ENCODE assay signal across 11 mouse cellular contexts in genomic region chr1:114673954-114674353, GRCm38 (mm10).
A peak's percentile ranks its signal among the peaks of the same experiment; 100 is the strongest.
DNase-seq lines count a peak whose midpoint lies in the region; ATAC-seq and TF ChIP-seq lines count a peak whose summit lies in the region.
"Had no signal": no experiment of that assay in that cellular context is flagged by ENCODE, and none has a peak within 500 bp of the region (broad histone marks: within the 10 kb centered on the region; RNA-seq: fewer than 3 reads in every experiment).

No protein-coding gene starts in this region.

- no peak overlapping the region for H3K9ac ChIP-seq in neural tube, embryonic 11.5 days (ENCODE audit: low read length)
- H3K9ac ChIP-seq in heart, postnatal 0 days (replicated peaks; ENCODE audit: low read depth, low read length), result no peak overlapping the region
- H3K9ac ChIP-seq: liver, embryonic 15.5 days had no signal

- WGBS in heart, embryonic 10.5 days, result 64% methylated on average over 2 of the region's 2 CpGs
- 60% methylated on average over 2 of the region's 2 CpGs for WGBS in neural tube, embryonic 11.5 days
- 48% methylated on average over 2 of the region's 2 CpGs for WGBS in heart, postnatal 0 days

- no peaks in the 10 kb centered on the region for H3K36me3 ChIP-seq in heart, embryonic 10.5 days
- H3K36me3 ChIP-seq in neural tube, embryonic 11.5 days (ENCODE audit: control insufficient read depth, insufficient read depth, low read length), result no peaks in the 10 kb centered on the region
- no peaks in the 10 kb centered on the region for H3K36me3 ChIP-seq in heart, postnatal 0 days (replicated peaks; ENCODE audit: control insufficient read depth, insufficient read depth, low read length)
- H3K36me3 ChIP-seq: liver, embryonic 15.5 days had no signal

- H3K9me3 ChIP-seq in heart, embryonic 10.5 days, result no peaks in the 10 kb centered on the region
- H3K9me3 ChIP-seq in neural tube, embryonic 11.5 days (ENCODE audit: control insufficient read depth, low read length), result no peaks in the 10 kb centered on the region
- no peaks in the 10 kb centered on the region for H3K9me3 ChIP-seq in heart, postnatal 0 days (replicated peaks; ENCODE audit: control insufficient read depth, low read length)
- H3K9me3 ChIP-seq: liver, embryonic 15.5 days had no signal

- DNase-seq in heart, adult 18-20 months, result peak; percentile 36 to 66
- no peak for DNase-seq in heart, embryonic 10.5 days (ENCODE audit: low spot score)
- peak; percentile 9 for DNase-seq in neural tube, embryonic 11.5 days (ENCODE audit: low spot score)
- DNase-seq in neural tube, embryonic 10.5 days (ENCODE audit: extremely low spot score, low spot score), result no peak
- peak; percentile 17 for DNase-seq in heart, postnatal 0 days (ENCODE audit: low spot score)
- no peak for DNase-seq in thymus, postnatal 36 days
- DNase-seq in adrenal gland, adult 2 months, result no peak
- DNase-seq in thymus, adult 18-20 months, result no peak
- DNase-seq: layer of hippocampus, adult 9-11 months had no signal

- no peak overlapping the region for H3K27ac ChIP-seq in heart, embryonic 10.5 days
- no peak overlapping the region for H3K27ac ChIP-seq in neural tube, embryonic 11.5 days (ENCODE audit: low read depth, low read length)
- H3K27ac ChIP-seq in heart, postnatal 0 days (ENCODE audit: low read depth), result no peak overlapping the region
- H3K27ac ChIP-seq: liver, embryonic 15.5 days had no signal

- TF ChIP-seq CTCF in heart, postnatal 0 days (IDR thresholded peaks at IDR 0.05; ENCODE audit: low read depth), result no peak

- H3K4me3 ChIP-seq in heart, embryonic 10.5 days, result no peak overlapping the region
- no peak overlapping the region for H3K4me3 ChIP-seq in neural tube, embryonic 11.5 days (ENCODE audit: low read depth, low read length)
- no peak overlapping the region for H3K4me3 ChIP-seq in heart, postnatal 0 days (ENCODE audit: low read depth, low read length)
- H3K4me3 ChIP-seq: liver, embryonic 15.5 days had no signal

- no peak for ATAC-seq in neural tube, embryonic 11.5 days (ENCODE audit: insufficient read depth, low FRiP score, low TSS enrichment)
- ATAC-seq in heart, postnatal 0 days (ENCODE audit: insufficient read depth, low read depth), result no peak
- ATAC-seq: activated CD4-positive, CD25-positive, alpha-beta regulatory T cell, adult 4 months had no signal

- no peaks in the 10 kb centered on the region for H3K27me3 ChIP-seq in heart, embryonic 10.5 days (ENCODE audit: insufficient read depth, poor library complexity, severe bottlenecking)
- no peaks in the 10 kb centered on the region for H3K27me3 ChIP-seq in neural tube, embryonic 11.5 days (ENCODE audit: control insufficient read depth, insufficient read depth, low read length)
- no peaks in the 10 kb centered on the region for H3K27me3 ChIP-seq in heart, postnatal 0 days (ENCODE audit: control insufficient read depth, insufficient read depth, low read length)
- H3K27me3 ChIP-seq: liver, embryonic 15.5 days had no signal

- TF ChIP-seq EP300 in heart, postnatal 0 days (IDR thresholded peaks at IDR 0.05; ENCODE audit: low read depth), result no peak

- H3K4me1 ChIP-seq in heart, embryonic 10.5 days, result no peaks in the 10 kb centered on the region
- no peaks in the 10 kb centered on the region for H3K4me1 ChIP-seq in neural tube, embryonic 11.5 days (ENCODE audit: control insufficient read depth, insufficient read depth, low read length)
- no peaks in the 10 kb centered on the region for H3K4me1 ChIP-seq in heart, postnatal 0 days (ENCODE audit: control insufficient read depth, insufficient read depth)
- H3K4me1 ChIP-seq: liver, embryonic 15.5 days had no signal

- no peak overlapping the region for H3K4me2 ChIP-seq in neural tube, embryonic 11.5 days (ENCODE audit: low read depth)
- H3K4me2 ChIP-seq in heart, postnatal 0 days (ENCODE audit: low read depth, low read length), result no peak overlapping the region
- H3K4me2 ChIP-seq: liver, embryonic 15.5 days had no signal

Comparison
In these comparisons a context has a peak if more than half of its experiments do, and no peak if none do; other contexts are left out.
1. DNase-seq: peak in heart, adult 18-20 months (2 of 2), neural tube, embryonic 11.5 days (single experiment) and heart, postnatal 0 days (single experiment); none in heart, embryonic 10.5 days (single experiment), neural tube, embryonic 10.5 days (single experiment), thymus, postnatal 36 days (0 of 2), adrenal gland, adult 2 months (single experiment) and thymus, adult 18-20 months (0 of 2).